Mouse (Mus musculus): ENCODE data around the gene Shisa5.

Gene Shisa5

DNA sequence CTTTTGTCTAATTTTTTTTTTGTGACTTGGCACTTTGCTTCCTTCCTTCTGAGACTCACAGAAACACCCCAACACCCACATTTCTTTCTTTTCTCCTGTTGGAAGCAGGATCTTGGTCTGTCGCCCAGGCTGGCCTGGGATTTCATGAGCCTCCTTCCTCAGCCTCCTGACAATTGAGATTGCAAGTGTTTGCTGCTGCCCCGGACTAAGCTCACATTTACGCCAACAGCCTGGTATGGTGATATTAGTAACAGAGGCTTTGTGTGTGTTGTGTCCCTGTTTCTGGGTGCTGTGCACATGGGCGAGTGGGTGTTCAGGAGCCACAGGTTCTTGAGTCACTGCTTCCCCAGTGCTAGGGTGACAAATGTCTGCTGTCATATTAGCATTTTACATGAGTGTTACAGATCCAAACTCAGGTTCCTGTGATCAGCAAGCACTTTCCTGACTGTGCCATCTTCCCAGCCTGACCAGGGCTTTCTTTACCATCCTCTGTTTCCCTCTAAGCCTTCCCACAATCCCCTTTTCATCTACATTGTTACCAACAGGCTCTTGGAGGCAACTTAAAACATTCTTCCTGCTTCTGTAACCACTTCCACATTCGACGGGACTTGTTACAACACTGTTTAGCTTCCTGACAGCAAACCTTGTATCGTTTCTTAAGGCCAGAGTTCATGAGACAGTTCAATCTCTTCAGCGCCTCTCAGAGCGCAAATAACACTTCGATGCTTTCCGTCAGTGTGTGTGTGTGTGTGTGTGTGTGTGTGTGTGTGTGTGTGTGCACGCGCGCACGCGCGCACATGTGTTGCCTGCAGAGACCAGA, 15.3 kb upstream of the Shisa5 start:
- DNase-seq (ENCODE audit: low spot score in 2 of 2), result no peak

GRCm38 (mm10) chr9:109027521-109027920, 10.8 kb upstream of the Shisa5 start:
- DNase-seq (ENCODE audit: low spot score in 2 of 2), result no peak

GRCm38 (mm10) chr9:109028421-109028820, 9.9 kb upstream of the Shisa5 start:
- DNase-seq (ENCODE audit: low spot score in 2 of 2), result no peak

DNA sequence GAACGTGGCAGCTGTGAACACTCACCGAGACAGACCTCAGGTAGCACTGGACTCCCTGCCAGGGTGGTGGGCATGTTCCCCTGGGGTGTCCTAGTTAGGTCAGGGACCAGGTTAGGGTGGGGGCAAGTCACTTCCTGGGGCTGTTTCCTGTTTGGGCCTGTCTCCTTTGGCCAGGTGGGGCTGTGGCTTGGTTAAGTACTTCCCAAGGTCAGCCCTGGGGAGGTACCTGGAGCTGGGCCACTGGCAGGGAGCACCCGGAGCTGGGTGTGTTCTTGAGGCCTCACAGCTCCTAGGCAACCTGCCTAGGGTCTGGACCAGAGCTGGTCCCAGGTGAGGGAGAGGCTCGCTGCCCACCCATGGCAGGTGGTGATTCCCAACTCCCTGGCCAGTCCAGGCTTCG, 9.4 kb upstream of the Shisa5 start:
- DNase-seq (ENCODE audit: low spot score in 2 of 2), result no peak

DNA sequence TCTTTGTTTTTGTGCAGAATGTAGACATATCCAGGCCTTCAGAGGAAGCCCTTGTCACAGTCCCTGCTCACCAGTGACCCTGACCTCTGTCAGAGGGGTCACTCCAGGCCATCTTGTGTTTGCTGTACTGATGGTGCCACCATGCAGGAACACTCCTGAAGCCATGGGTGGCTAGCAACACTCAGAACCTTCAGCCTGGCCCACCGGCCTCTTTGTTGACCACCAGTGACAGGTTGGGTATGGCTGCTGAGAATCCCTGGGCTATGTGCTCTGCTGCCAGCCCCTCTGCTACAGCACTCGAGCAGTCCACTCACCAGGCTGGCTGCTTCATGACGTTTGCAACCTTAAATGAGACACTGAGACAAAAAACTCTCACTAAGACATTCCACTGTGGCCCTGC, 8.1 kb upstream of the Shisa5 start:
- no peak for DNase-seq (ENCODE audit: low spot score in 2 of 2)

- DNase-seq (ENCODE audit: low spot score in 2 of 2), result no peak
These were observed 7.4 kb upstream of the Shisa5 start for GRCm38 (mm10) chr9:109031001-109031400.

DNA sequence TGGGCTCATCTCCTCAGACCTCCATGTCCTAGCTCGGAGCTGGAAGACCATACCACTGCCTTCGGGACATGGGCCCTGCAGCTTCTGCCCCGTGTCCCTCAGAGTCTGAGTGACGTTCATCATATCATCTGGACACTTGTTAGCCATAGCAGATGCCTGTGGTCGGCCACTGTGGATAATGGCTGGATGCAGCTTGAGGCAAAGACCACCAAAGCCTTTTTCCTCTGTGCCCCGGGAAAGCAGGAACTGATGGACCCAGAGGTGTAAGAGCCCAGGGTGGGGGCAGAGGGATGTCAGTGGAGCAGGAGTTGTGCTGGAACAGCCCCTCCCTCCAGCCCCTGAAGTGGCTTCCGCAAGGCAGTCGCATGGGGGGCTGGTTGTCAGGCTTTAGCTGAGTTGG, 6.7 kb upstream of the Shisa5 start:
- DNase-seq (ENCODE audit: low spot score in 2 of 2), result no peak

DNA sequence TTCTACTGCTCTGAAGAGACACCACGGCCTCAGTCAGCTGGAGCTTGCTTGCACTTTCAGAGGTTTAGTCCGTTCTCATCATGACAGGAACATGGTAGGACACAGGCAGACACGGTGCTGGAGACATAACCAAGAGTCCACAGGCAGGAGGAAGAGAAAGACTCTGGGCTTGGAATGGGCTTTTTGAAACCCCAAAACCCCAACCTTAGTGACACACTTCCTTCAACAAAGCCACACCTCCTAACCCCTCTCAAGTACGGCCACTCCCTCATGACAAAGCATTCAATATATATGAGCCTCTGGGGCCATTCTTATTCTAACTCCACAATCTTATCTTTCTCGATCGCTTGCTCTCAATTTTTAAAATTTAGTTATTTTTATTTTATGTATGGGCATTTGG, 5.9 kb upstream of the Shisa5 start:
- DNase-seq (ENCODE audit: low spot score in 2 of 2), result no peak

DNA sequence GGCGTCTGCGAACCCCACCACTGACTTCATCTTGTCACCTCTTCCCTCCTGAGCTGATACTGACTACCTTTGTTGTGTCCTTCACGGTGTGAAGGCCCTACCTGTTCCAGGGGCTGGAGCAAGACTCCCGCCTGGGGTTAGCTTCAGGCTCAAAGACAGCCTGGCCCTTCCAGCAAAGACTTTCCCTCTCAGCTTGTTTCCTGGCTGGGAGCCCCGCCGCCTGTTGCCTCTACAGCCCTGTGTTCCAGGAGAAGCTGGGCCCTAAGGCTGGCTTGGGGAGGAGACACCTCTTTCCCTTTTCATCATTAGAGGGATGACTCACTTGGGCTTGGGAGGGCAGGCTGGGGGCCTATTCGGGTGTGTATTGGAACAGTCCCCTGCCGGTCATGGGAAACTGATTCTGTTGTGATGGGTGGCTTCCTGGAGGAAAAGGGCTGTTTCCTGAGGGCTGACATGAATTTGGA, 568 bp downstream of the Shisa5 start:
- no peak for DNase-seq (ENCODE audit: low spot score in 2 of 2)

GRCm38 (mm10) chr9:109039681-109040080, 1.3 kb downstream of the Shisa5 start:
- DNase-seq (ENCODE audit: low spot score in 2 of 2), result no peak

DNA sequence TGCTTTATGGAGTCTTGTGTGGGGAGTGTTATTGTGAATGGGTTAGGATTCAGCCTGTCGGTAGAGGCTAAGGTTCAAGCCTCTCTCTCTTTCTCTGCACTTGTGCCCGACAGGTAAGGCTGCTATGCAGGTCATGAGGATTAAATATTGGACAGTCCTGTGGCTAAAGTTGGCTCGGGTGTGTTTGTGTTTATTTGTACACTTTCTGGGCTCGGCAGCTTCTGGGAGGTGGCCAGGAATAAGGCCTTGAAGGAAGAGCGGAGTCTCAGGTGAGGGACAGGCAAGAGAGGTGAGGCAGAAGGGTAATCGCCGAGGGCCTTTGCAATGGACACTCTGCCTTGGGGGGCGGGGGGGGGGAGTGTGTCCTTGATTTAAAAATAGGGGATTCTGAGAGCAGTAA, 1.9 kb downstream of the Shisa5 start:
- DNase-seq (ENCODE audit: low spot score in 2 of 2), result no peak

DNA sequence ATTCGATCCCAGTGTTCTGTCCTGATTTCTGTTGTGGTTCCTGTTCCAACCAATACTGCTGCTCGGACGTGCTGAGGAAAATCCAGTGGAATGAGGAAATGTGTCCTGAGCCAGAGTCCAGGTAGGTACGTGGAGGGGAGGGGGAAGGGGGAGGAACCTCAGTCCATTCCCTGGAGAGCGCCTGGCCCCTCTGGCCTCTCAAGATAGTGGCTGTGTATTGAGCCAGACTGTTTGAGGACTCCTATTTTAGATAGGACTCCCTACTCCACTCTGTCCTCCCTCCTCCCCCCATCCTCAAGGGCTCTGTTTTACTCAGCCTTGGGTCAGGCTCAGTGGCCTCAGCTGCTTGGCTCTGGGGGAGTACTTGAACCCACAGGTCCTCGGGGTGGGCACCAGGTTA, 2.5 kb downstream of the Shisa5 start:
- DNase-seq (ENCODE audit: low spot score in 2 of 2), result no peak

DNA sequence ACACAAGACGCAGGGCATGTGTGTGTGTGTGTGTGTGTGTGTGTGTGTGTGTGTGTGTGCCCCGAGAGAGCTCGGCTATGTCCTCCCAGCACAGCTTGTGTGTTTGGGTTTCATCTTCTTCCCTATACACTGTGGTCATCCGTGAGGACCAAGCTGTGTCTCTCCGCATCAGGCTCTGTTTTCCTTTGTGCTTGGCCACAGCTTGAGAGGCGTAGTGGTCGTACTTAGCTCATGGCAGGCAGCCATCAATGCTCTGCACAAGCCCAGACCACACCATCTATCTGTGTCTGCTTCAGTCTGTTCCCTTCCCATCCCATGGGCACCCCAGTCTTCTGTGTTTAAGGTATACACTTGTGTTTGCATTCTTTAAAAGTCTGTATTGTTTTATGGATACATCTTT, 3.0 kb downstream of the Shisa5 start:
- no peak for DNase-seq (ENCODE audit: low spot score in 2 of 2)

DNA sequence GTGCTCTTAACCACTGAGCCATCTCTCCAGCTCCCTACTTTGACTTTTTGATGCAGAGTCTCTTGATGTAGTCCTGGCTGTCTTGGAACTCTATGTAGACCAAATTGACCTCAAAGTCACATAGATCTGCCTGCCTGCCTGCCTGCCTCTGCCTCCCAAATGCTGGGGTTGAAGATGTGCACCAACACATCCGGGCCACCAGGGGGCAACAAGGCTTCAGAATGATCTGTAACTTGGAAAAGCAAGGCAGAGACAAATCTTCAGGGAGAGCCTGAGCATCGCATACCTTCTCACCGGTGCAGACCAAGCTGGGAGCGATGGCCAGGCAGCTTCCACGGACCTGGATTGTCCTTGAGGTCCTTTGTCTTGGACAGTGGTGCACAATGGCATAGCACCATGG, 7.9 kb downstream of the Shisa5 start:
- peak; percentile 72 to 76 for DNase-seq (ENCODE audit: low spot score in 2 of 2)

- DNase-seq (ENCODE audit: low spot score in 2 of 2), result no peak
These were observed 11.0 kb downstream of the Shisa5 start for GRCm38 (mm10) chr9:109049316-109049715.

GRCm38 (mm10) chr9:109049996-109050673, 11.8 kb downstream of the Shisa5 start:
- DNase-seq (ENCODE audit: low spot score in 2 of 2), result no peak

DNA sequence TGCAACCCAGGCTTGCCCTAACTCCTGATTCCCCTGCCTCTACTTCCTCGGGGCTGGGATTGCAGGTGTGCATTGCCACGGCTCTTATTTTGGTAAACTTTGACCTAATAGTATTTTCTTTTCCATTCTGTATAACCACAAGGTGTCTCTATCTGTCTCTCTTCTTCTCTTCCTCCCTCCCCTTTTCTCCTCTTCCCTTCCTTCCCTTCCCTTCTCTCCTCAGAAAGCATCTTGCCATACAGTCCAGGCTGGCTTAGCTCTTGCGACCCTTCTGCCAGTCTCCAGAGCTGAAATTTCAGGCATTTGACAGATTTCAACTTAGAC, 12.3 kb downstream of the Shisa5 start:
- DNase-seq (ENCODE audit: low spot score in 2 of 2), result no peak

GRCm38 (mm10) chr9:109051011-109051501, 12.7 kb downstream of the Shisa5 start:
- DNase-seq (ENCODE audit: low spot score in 2 of 2), result peak; percentile 32 to 39

DNA sequence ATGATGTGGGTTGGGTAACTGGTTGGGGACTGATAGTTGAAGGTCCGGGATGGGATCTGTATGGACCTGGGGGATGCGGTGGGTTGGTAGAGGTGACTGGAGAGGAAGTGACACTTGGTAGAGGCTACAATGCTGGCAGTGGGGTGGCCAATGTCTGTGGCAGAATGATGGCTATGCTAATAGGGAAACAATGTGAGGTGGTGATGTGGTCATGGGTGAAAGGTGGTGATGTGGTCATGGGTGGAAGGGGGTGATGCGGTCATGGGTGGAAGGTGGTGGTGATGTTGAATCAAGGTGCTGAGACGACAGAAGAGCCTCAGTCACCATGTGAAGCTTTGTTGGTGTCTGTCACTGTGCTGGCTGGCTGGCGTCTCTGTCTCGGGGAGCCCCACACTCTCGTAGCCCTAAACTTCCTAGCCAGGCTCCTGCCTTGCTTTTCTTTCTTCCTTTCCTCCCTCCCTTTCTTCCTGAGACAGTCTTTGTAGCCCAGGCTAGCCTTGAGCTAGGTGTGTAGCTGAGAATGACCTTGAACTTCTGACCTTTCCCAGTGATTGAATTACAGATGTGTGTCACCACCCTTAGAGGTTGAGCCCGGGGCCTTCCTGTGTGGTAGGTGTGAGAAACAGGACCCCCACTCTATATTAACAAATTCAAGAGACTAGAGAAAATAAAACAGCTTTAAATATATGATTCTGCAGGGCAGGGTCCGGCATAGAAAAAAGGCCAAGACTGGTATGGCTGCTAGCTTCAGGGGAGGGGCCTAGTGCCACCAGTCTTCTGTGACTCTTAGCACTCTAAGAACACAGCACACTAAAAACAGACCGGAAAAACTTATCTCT, 13.5 kb downstream of the Shisa5 start:
- DNase-seq (ENCODE audit: low spot score in 2 of 2), result no peak

DNA sequence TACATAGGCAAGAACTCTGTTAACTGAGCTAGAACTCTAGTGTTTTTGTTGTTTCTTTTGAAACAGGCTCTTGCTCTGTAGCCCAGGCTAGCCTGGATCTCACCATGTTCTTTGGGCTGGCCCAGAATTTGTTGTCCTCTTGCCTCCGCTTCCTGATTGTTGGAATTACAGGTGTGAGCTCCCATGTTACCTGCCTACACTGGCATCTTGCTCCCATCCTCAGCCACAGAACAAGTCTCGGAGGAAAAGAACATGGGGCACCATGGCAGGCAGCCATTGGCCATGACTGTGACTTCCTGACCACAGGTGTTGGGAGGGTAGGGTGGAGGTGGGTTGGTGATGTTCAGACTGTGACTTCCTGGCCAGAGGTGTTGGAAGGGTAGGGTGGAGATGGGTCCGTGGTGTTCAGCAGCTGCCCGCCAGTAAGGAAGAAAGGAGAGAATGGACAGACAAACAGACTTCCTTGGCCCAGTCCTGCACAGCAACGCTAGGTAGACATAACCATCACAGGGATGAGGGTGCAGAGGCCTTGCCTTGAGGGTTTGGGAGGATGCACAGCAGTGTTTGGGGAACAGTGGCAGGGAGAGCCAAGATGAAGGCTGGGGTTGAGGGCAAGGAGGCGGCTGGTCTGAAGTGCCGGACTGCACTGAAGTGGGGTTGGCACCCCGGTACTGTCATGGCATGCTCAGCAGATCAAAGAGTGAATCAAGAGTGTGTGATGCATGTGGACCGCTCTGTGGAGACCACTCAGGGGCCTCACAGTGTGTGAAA, 14.3 kb downstream of the Shisa5 start:
- DNase-seq (ENCODE audit: low spot score in 2 of 2), result peak in 1 of 2 experiments; percentile 9

GRCm38 (mm10) chr9:109053366-109053765, 15.0 kb downstream of the Shisa5 start:
- DNase-seq (ENCODE audit: low spot score in 2 of 2), result no peak

DNA sequence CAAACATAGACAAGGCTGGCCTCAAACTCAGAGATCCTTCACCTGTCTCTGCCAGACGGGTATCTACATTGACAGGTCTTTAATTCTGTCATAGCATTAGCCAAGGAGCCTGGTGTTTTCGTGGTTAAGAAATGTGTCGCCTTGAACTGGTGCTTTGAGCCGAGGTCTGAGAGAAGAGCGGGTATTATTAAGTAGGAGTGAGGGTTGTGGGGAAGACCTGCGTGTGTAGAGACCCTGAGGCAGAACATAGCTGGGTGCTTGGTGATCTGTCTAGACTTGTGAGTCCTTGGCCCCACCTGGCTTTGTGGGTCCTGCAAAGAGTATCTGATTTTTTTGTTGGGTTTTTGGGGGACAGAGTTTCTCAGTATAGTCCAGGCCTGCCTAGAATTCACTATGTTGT, 15.5 kb downstream of the Shisa5 start:
- DNase-seq (ENCODE audit: low spot score in 2 of 2), result no peak
